Mouse (Mus musculus): Measurements from ENCODE around the gene Taf1c.

Gene Taf1c

DNA sequence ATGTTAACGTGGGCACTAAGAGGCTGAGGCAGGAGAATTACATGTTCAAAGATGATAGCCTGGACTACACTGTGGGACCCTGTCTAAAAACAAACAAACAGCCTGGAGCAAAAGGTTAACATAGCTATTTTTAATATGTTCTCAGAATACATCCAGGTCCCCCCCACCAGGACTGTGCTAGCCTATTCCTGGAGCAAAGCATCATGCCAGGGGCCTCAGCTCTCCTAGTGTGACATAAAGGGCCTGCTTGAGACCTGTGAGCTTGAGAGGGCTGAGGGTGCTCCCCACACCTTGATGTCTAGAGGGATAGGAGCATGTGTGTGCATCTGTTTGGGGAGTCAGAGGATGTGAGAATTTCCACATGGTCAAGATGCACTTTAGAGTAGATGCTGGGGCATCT is 18.7 kb upstream of the Taf1c start:
- no peak for DNase-seq (ENCODE audit: low spot score in 2 of 2)

DNA sequence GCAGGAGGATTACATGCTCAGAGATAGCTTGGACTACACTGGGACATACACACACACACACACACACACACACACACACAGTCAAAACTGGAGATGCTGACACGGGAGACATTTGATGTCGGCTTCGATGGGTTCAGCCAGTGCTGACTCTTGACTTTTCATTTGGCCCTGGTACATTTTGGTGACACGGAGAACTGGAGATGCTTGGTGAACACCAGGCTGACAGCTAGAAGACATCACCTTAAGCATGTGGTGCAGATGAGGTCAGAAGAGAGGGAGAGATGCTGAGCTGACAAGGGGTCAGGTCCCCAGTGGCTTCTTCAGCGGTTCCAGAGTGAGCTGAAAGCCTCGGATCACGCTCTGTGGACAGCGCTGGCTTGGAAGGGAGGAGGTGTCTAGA is 18.0 kb upstream of the Taf1c start:
- DNase-seq (ENCODE audit: low spot score in 2 of 2), result no peak

DNA sequence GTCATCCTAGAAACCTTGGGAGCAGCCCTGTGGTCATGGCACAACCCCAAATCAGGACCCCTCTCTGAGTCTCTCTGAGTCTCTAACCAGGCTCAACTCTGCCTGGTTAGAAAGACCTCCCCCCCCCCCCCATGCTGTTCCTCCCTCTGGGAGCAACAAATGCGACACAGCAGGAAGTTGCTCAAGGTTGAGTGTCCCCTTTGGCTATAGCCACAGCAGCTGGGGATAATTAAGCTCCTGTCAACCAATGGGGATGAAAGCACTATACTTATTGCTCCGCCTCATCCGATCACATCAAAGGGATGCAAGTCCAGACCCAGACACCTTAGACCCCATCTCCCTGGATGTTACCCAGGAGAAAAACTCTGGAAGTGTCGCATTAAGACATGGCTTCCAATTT is 17.5 kb upstream of the Taf1c start:
- no peak for DNase-seq (ENCODE audit: low spot score in 2 of 2)

DNA sequence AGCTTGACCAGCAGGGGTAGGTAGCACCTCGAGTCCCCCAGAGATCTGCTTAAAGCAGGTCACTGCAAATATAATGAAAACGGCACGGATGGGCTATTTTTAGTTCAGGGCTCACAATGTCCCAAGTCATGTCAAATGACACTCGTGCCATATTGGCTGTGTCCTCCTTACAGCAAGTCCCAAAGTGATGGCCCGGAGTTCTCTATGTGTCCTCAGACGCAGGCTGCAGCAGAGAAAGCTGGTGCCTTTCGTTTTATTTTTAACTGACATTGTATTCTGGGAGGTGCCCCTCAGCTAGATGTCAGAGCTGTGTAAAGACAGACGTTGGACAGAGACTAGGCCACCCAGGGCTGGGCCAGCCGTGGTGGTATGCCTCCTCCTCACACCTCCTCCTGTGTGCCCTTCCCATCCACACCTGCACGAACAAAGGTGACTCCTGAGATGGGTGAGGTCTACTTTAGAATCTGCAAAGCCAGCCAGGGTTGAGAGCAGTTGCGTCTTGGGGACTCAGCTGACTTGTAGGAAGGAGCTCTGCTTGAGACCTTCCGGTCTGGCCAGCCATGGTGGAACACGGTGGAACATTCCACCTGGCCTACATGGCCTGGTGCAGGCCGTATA is 15.9 kb upstream of the Taf1c start:
- DNase-seq (ENCODE audit: low spot score in 2 of 2), result no peak

DNA sequence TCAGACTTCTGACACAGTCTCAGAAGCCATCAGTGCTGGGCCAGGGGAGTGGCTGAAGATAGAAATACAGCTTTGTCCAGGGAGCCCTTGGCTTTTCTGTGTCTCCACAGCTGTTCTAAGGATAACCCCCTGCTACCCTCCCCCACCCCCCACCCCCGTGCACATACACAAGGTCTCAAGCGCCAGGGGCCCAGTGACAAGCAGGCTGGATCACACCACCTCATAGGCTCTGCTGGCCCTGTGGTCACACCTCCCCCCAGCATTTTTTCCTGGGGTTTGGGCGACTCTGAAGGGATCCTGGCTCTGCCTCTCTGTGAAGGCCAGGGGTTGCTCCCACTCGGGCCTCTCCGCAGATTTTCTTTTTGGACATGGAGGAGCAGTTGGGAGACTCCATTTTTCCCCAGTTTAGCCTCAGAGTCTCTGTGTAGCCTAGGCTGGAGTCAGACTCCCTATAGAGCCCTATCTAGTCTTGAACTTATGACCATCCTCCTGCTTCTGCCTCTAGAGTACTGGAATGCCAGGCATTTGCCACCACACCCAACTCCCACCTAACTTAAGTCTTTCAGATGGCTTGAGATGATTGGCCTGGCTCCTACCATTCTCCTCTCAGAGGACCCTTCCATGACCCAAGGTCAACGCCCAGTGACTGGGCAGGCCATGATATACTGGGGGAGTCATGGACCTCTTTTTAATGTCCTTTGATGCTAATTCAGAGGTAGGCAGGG is 15.3 kb upstream of the Taf1c start:
- no peak for DNase-seq (ENCODE audit: low spot score in 2 of 2)

DNA sequence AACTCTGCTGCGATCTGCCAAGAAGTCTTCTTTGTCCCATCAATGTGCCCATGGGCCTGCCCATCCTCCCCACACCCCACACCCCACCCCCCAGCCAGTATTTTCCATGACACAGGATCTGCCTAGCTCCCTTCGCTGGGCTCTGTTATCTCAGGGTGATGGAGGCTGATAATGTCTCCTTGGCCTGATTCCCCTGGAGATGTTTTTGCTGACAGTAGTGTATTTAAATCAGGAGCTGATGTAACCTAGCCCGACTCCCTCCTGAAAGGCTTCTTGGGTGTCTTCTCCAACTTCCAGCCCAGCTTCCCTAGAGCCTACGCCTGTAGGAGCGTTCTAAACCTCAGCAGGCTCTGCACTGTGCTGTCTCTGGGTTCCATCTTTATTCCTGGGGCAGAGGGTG is 13.9 kb upstream of the Taf1c start:
- no peak for DNase-seq (ENCODE audit: low spot score in 2 of 2)

DNA sequence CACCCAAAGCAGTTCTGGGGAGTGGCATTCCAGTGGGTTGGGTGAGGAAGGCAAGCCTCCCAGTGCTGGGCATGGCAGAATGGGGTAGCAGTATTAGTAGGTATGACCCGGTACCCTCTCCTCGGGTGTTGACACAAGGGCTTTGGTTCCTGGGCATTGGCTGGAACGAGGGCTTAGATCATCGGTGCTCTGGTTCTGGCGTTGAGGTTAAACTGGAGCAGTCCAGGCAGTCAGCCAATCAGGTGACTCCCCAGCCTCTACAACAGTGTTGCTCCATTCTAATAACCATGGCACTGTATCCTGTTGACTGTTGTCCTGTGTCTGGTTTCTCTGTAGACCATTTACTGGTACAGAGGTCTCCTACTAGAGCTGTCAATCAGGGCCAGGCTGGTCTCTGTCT is 12.6 kb upstream of the Taf1c start:
- no peak for DNase-seq (ENCODE audit: low spot score in 2 of 2)

DNA sequence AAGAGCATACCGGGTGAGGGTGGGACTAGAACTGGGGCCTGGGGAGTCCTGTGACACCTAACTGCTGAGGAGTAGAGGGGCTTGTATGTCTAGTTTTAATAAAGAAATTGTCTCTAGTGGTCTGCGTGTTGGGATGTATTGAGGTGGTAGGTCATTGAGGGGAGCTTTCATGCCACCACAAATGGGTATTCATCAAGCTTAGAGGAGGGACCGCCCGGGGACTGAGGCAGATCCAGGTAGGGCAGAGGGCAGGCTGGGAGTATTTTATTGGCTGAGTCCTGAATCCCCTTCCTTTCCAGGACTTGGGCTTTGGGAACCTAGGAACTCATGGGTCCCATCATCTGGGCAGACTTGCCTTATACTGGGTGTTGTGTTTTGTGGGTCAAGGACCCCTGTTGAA is 11.8 kb upstream of the Taf1c start:
- no peak for DNase-seq (ENCODE audit: low spot score in 2 of 2)

DNA sequence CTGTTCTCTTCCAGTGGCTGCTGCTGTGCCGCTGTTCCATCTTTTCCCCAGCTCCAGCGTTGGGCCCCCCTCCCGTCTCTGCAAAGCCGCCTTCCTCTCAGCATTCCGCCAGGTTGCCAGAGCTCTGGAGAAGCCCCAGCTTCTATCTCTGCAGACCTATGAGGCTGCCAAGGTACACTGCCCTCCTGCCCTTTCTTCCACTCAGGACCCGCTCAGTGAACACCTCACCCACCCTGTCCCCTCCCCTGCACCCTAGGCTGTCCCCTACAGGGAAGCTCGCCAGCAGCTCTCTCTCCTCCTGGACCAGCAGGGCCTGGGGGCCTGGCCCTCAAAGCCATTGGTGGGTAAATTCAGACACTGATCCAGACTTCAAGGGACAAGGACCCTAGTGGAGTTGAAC is 11.3 kb upstream of the Taf1c start:
- DNase-seq (ENCODE audit: low spot score in 2 of 2), result no peak

DNA sequence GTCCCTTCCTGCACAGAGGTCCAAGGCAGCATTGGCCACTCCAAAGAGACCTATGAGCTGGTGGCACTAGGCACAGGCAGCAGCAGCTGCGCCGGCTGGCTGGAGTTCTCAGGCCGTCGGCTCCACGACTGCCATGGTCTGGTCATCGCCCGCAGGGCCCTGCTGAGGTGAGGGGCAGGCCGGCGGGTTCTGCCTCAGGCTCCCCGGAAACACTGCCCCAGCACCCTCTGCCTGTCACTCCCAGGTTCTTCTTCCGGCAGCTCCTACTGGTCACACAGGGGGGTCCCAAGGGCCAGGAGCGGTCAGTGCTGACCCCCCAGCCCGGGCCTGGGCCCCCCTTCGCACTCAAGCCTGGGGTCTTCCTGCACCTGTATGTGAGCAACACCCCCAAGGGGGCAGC is 10.1 kb upstream of the Taf1c start:
- no peak for DNase-seq (ENCODE audit: low spot score in 2 of 2)

DNA sequence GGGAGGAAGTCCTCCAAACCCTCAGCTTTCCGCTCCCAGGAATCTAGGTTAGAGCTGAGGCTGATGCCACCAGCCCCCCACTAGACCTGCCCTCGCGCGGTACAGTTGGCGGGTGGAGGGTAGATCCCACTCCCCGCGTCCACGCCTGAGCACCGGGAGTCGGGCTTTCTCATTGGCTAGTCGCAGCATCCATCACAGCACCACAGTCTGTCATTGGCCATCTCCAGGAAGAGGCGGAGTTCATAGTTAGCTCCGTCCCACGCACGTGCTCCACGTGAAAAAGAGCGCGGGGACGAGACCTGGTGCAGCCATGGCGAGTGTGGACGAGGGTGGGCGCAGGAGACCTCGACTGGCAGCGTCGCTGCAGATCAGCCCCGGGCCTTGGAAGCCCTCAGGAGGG is 7.4 kb upstream of the Taf1c start, which contains the start of gene Adad2:
TSS of gene Adad2 (plus strand) at position 277 of the 400 bp plus-strand sequence.
- no peak for DNase-seq (ENCODE audit: low spot score in 2 of 2)

DNA sequence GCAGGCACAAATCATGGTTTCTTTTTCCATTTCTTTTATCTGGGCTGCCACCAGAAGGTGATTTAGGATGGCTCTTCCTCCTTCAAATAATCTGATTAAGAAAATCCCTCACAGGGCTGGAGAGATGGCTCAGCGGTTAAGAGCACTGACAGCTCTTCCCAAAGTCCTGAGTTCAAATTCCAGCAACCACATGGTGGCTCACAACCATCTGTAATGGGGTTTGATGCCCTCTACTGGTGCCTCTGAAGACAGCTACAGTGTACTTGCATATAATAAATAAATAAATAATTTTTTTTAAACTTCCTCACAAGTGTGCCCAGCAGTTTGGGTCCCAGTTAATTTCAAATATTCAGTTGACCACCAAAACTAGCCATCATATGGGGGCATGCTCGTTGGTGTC is 1.2 kb upstream of the Taf1c start:
- DNase-seq (ENCODE audit: low spot score in 2 of 2), result no peak

DNA sequence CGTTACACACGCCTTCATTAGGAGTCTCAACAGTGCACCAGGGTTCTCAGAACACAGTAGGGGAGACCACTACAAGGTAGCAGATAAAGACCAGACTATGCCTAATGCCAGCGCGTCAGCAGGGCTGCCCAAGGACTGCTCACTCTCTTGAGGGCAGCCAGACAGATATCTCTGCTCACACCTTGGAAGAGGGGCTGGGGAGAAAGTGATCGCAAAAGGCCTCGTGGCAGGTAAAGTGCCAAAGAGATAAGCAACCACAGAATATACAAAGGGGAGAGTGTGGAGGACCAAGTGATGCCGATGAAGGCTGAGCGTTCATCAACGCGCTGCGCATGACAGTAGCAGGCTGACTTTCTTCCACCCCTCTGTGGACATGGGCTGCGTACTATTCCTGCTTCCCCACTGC is 621 bp downstream of the Taf1c start:
- DNase-seq (ENCODE audit: low spot score in 2 of 2), result no peak

DNA sequence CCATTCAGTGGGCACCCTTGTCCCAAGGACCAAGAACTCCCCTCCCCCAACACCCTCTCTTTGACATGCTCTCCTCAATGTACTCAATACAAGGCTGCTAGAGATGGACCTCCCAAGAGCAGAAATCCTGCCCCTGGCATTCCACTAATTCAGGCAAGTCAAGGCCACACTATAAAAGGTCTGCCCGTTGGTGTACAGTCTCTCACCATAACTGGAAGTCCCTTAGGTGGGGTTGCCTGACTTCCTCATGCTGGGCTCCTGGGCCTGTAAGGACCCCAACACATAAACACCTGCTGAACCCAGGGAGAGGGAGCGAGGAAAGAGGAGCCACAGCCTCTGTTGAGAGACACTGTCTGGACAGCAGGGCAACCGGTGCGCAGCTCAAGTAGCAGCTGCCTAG is 1.3 kb downstream of the Taf1c start:
- no peak for DNase-seq (ENCODE audit: low spot score in 2 of 2)

DNA sequence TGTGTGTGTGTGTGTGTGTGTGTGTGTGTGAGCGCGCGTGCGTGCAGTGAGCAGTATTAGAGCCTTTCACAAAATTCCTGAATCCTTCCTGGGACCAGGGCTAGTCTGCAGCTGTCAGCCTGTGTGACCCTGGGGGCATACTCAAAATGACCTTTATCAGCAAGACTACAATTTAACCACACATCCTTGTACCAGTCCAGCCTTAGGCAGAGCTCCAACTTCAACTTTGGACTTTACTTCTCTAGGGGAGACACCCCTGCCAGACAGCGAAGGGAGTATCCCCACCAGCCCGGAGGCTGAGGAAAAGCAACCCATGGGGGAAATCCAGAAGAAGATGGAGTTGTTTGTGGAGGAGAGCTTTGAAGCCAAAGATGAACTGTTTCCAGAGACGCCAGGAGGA is 13.6 kb downstream of the Taf1c start:
- no peak for DNase-seq (ENCODE audit: low spot score in 2 of 2)

DNA sequence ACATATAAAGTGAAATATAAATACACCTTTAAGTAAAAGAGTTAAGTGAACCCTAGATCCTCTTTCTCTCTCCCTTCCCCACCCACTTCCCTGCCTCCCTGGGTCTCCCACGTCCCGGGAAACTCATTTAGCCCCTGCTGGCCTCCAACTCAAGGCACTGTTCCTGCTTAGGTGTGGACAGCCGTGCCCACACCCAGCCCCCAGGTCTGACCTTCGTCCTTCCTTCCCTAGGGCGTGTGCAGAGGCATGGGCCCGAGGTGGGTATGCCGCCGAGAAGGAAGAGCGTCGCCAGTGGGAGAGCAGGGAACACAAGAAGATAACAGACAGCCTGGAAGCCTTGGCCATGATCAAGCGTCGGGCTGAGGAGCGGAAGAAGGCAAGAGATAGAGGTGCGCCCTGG is 14.7 kb downstream of the Taf1c start:
- DNase-seq (ENCODE audit: low spot score in 2 of 2), result no peak

DNA sequence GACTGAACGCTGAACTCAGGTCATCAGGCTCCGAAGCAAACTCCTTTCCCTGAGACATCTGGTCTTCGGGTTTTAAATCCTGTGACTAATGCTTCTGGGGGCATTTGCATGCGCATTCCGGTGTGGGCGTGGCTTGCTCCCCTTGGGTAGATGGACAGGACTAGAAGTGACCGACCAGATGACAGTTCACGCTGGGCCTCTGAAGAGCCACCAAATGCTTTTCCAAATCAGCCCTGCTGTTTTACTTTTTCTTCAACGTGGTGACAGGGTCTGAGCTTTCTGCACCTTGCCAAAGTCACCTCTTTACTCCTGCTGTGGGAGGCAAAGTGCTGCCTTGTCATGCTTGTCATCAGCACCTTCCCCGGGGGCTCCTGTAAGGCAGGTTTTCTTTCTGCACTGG is 16.2 kb downstream of the Taf1c start:
- DNase-seq (ENCODE audit: low spot score in 2 of 2), result no peak

DNA sequence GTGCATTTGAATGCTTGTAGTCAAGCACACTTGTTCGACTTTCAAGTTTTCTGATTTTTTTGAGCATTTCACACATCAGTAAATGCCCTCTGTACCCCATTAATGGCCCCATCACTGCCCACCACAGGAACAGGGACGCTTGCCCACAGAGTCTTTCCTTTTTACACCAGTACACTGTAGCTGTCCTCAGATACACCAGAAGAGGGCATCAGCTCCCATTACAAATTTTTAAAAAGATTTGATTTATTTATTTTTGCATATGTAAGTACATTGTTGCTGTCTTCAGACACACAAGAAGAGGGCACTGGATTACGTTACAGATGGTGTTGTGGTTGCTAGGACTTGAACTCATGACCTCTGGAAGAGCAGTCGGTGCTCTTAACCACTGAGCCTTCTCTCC is 16.7 kb downstream of the Taf1c start:
- no peak for DNase-seq (ENCODE audit: low spot score in 2 of 2)

DNA sequence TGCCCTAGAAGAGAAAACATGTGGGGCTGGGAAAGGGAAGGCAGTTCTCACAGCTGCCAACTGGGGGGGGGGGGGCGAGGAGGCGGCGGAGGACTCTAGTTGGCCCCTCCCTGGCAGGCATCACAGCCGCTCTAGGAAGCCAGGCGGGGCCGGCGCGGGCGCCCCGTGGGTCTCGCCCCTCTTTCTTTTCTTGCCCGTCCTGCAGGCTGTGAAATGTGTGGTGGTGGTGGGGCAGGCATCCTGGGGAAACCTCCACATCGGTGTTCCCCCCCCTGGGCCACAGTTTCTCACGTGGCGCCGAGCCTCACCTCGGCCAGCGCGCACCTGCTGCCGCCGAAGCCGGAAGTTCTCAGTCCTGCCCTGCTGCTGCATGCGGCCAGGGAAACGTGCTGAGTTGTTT is 19.1 kb downstream of the Taf1c start:
- no peak for DNase-seq (ENCODE audit: low spot score in 2 of 2)

DNA sequence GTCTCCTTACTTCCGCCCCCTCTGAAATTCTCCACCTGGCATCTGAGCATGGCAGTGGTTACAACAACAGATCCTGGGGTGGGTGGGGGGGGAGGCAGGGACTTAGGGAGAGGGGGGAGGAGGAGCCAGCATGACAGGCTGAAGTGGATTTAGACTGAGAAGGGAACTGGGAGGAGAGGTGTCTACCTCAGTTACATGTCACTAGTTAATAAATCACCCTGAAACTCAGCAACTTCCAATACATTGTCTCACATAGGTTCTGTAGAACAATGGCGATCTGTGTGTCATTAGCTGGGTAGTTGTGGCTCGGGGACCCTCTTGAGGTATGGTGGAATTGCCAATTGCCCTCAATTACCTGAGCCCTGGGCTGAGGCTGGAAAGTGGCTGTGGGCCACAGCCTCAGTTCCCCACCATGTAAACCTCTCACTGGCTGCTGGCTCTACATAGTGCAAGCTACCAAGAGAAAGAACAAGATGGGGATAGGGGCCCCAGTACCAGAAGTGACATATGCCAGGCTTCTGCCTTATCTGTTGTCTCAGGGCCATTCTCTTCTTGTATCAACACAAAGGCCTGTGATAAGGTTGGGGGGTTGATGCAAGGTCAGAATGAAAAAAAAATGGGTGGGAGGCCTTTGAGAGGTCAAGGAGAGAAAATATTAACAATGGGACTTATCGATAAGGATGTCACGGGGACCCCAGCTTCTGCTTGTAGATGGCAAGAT is 24.4 kb downstream of the Taf1c start:
- DNase-seq (ENCODE audit: low spot score in 2 of 2), result no peak

DNA sequence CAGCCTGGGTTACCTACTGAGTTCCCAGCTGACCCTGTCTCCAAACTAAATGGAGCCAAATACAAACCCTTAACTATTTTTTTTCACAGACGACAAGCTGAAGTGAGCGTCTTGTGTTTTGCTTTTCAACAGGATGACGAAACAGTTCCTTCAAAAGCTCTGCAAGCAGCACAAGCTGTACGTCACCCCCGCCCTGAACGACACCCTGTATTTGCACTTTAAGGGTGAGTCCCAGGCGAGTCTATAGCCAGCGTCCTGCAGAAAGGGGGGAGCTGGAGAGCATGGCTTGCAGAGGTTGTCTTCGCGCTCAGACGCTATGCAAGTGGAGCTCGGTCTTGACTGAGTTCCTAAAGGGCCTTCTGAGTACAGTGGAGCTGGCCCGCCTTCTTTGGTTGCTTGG is 25.9 kb downstream of the Taf1c start:
- no peak for DNase-seq (ENCODE audit: low spot score in 2 of 2)

DNA sequence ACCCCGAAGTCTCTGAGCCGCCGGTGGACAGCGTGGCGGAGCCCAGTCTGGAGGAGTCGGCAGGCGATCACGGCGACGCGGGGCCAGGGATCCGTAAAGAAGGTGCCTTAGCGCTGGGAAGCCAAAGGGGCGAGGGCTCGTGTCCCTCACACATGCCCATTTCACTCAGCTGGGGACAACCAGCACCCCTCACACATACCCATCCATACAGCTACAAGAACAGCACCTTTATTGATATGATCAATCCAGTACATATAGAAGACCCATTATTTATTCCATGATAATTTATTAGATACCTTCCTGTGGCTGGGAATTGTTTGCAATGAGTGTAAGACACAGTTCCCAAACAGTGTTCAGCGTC is 29.7 kb downstream of the Taf1c start:
- no peak for DNase-seq (ENCODE audit: low spot score in 2 of 2)
